Mouse (Mus musculus) brain, adult 10 weeks (tissue): ENCODE data around the gene Nmbr. TPM values are rescaled to one million over a fixed set of nuclear protein-coding genes. Genes with fewer than 3 reads are reported as not detected.

ENCODE experiments used
- polyA plus RNA-seq: library from polyadenylated mRNA; stranded (reverse); fragments of 350-450 nt; fragmentation: Illumina TruSeq; extraction: RNeasy Lipid Tissue Mini Kit (QIAGEN cat#74804); gene quantifications from one replicate; pipeline ENCODE4 v1.2.3, GENCODE M21; 2015; ENCODE audit warnings: low read depth, low replicate concordance

The Nmbr gene
- polyA plus RNA-seq = 3.4 TPM

GRCm38 (mm10) chr10:14705072-14706066 is at the start of gene Nmbr, which contains the start of gene Vta1:
Gene Nmbr, plus strand, starts transcription at chr10:14705591.
Gene Vta1, minus strand, starts transcription at chr10:14705560.

GRCm38 (mm10) chr10:14718114-14718513 is 12.7 kb downstream of the Nmbr start, which contains the start of gene Gje1:
Gene Gje1, minus strand, starts transcription at chr10:14718214.

Other genes with a start within 250 kb of the Nmbr start
- 1.8 TPM for gene Adgrg6, start 159.9 kb upstream of the Nmbr start, polyA plus RNA-seq
- gene Vta1, start within 50 bp of the Nmbr start, polyA plus RNA-seq = 103 TPM
- gene Gje1, start 12.6 kb downstream of the Nmbr start, polyA plus RNA-seq = not detected